Comparison of ENCODE assay signal across 13 mouse cellular contexts in genomic region chr4:84942651-84943050, GRCm38 (mm10).
"Had no signal": no experiment of that assay in that cellular context is flagged by ENCODE, and none has a peak within 500 bp of the region (broad histone marks: within the 10 kb centered on the region; RNA-seq: fewer than 3 reads in every experiment).

No protein-coding gene starts in this region.

- H3K9me3 ChIP-seq: liver, embryonic 13.5 days; lung, embryonic 15.5 days had no signal

- H3K9ac ChIP-seq: limb, embryonic 12.5 days; liver, embryonic 13.5 days; liver, postnatal 0 days; lung, embryonic 15.5 days had no signal

- H3K27me3 ChIP-seq: limb, embryonic 12.5 days; liver, embryonic 13.5 days; lung, embryonic 15.5 days had no signal

- H3K4me2 ChIP-seq: limb, embryonic 12.5 days; liver, embryonic 13.5 days; lung, embryonic 15.5 days had no signal

- DNase-seq: kidney, adult 8-10 months; kidney, postnatal 25 days; liver; liver, embryonic 13.5 days; liver, postnatal 0 days; lung, postnatal 14 days; thymus, postnatal 4 days had no signal

- ATAC-seq: intestine, postnatal 0 days; liver, postnatal 0 days; midbrain, embryonic 16.5 days had no signal

- H3K4me1 ChIP-seq: liver, embryonic 13.5 days; lung, embryonic 15.5 days had no signal

- H3K36me3 ChIP-seq: limb, embryonic 12.5 days; liver, embryonic 13.5 days; lung, embryonic 15.5 days had no signal

- H3K4me3 ChIP-seq: limb, embryonic 12.5 days; liver, embryonic 13.5 days; lung, embryonic 15.5 days had no signal

- H3K27ac ChIP-seq: liver, embryonic 13.5 days; lung, embryonic 15.5 days; macrophage; stomach, postnatal 0 days had no signal
